Mouse (Mus musculus) cerebellum, adult 9-11 months (tissue): Measurements from ENCODE around the gene Stk24.
"Not testable (repeated sequence)": the region's sequence is repeated elsewhere in the genome, so short reads cannot be mapped to it uniquely, and the experiment has no call there.

Experiments
- DNase-seq: peaks from one replicate; pipeline ENCODE4 v3.0.0; 2022

The Stk24 gene

DNA sequence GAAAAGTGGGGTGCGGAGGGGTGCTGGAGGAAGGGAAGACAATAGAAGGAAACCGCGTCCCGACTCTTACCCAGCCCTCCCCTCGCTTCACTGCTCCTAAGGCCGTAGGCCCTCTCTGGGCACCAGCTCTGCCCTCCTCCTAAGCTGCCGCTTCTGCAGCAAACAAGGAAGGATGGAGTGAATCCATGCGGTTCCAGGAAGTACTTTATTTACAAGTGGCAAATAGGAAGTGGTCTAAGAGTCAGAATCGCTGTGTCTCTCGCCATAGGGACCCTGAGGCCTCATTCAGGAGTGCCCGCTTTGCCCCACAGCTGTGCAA, at the start of gene Stk24:
Gene Stk24 (minus strand): TSS at position 185 of the 319 bp plus-strand sequence.
- no peak for DNase-seq

DNA sequence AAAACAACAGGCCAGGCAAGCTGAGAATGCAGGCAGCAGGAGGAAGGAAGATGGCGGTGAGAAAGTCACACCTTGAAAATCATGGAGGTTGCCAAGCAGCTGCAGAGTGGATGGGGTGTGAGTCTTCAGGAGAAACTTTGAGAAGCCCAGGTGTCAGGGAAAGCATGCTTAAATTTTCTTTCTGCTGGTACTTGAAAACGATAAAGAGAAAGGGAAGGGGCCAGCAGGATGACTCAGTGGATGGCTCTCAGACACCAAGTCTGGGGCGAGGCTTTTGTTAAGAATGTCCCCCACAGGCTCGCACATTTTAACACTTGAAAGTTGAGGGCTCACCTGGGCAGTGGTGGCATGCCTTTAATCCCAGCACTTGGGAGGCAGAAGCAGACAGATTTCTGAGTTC, 48.3 kb upstream of the Stk24 start:
- no peak for DNase-seq

- no peak for DNase-seq
These were observed 46.9 kb upstream of the Stk24 start for GRCm38 (mm10) chr14:121426743-121427142.

DNA sequence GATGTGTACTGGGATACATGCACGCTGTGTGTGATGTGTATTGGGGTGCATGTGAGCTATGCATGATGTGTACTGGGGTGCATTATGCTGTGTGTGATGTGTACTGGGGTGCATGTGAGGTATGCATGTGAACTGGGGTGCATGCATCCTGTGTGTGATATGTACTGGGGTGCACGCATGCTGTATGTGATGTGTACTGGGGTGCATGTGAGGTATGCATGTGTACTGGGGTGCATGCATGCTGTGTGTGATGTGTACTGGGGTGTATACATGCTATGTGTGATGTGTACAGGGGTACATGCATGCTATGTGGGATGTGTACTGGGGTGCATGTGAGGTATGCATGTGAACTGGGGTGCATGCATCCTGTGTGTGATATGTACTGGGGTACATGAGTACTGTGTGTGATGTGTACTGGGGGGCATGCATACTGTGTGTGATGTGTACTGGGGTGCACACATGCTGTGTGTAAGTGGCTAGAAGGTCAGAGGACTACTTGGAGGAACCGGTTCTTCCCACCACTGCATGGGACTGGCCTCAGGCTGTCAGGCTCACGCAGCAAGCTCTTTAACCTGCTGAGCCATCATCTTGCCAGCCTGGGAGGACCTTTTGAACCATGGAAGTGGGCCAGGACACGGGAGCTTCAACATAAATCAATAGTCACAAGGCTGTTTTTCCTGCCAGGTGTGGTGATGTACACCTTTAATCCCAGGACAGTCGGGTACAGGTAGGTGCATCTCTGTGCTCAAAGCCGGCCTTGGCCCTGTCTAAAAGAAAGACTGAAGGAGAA, 45.4 kb upstream of the Stk24 start:
- no peak for DNase-seq

DNA sequence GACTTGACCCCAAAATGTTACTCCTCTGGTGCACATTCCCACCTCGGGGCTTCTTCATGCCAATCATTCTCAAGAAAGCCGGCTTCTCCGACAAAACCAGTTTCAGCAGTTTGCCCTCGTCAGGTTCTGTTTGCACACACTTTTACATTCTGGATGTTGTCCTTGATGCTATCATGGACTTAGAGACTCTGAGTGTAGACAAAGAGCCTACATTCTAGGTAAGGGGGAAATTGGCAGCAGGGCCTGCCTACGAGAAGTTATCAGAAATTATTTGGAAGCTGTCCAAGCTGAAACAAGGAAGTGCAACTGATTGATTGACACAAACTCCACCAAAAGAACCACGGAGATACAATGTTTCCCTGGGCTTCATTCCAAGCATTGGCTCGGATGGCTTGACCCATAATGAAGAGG, 43.5 kb upstream of the Stk24 start:
- DNase-seq = no peak

DNA sequence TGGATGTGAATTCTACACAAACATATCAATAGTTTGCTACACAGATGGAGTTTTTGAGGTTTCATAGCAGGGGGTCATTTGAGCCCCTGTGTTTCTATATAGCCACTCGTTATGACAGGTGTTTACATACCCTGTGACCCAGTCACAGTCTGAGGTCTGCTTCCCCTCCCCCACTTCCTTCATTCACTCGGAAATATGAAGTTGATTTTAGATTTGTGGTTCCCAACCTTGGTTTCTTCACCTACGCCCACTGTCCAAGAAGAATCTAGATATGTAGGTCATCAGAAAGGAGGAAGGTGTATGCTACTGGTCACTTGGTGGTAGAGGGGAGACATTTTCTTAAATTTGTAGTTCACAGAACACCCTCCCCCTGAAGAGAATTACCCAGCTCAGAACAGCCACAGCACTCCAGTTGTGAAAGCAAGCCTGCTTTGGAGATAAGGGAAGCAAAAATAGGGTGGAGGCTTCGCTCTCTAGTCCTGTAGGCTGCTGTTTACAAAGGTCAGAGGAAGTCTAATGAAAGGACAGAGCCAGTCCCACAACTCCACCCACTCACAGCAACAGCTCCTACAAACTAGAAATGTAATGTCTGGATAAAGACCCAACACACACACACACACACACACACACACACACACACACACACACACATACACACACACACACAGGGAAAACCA, 43.0 kb upstream of the Stk24 start:
- DNase-seq = no peak

DNA sequence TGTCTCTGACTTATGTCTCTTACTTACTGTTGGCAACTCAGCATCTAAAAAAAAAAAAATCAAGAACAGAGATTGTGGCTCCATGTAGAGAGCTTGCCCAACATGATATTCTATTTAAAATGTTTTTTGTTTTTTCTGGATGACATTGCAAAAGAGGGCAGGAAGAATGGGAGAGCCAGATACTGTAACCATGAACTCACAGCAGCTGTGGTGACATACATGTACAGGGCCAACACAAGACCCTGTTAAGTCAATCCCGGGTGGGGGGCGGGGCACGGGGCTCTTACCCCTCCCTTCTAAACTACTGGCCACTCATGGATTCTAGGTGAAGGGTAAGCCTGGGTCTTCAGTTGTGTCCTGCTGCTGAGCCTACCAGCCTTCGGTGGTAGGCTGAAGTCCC, 42.2 kb upstream of the Stk24 start:
- DNase-seq = no peak

- DNase-seq = no peak
These were observed 37.8 kb upstream of the Stk24 start for GRCm38 (mm10) chr14:121417594-121417993.

DNA sequence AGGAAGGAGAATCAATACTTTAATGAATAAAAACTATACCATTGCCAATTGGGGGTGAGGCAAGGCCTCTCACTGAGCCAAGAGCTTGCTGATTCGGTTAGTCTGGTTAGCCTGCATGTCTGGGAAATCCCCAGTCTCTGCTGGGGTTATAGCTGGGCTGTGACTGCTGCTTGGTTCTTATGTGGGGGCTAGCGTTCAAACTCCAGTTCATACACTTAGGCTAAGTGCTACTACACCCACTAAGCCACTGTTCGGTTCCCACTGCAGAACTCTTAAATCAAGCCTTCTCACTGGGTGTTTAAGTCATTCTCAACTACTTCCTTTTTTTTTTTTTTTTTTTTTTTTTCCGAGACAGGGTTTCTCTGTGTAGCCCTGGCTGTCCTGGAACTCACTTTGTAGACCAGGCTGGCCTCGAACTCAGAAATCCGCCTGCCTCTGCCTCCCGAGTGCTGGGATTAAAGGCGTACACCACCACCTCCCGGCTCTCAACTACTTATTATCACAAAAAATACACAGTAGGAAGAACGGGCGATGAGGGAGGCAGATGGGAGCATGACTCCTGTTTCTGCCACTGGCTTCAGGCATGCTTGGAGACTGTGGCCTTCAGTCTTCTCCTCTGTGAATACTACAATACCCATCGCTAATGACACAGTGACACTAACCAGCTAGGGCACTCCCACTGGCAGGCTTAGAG, 37.0 kb upstream of the Stk24 start:
- DNase-seq = no peak

GRCm38 (mm10) chr14:121414635-121415241, 34.9 kb upstream of the Stk24 start:
- no peak for DNase-seq

DNA sequence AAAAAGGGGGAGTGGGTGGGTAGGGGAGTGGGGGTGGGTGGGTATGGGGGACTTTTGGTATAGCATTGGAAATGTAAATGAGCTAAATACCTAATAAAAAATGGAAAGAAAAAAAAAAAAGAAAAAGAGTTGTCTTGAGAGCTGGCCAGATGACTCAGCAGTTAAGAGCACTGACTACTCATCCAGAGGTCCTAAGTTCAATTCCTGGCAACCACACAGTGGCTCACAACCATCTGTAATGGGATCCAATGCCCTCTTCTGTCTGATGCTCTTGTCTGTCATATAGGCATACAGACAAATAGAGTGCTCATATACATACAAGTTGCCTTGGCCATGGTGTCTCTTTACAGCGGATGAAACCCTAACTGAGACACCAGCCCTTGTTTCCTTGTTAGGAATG, 33.9 kb upstream of the Stk24 start:
- not testable (repeated sequence) for DNase-seq

- DNase-seq = no peak
These were observed 29.1 kb upstream of the Stk24 start for GRCm38 (mm10) chr14:121408944-121409343.

GRCm38 (mm10) chr14:121406943-121407342, 27.1 kb upstream of the Stk24 start:
- no peak for DNase-seq

DNA sequence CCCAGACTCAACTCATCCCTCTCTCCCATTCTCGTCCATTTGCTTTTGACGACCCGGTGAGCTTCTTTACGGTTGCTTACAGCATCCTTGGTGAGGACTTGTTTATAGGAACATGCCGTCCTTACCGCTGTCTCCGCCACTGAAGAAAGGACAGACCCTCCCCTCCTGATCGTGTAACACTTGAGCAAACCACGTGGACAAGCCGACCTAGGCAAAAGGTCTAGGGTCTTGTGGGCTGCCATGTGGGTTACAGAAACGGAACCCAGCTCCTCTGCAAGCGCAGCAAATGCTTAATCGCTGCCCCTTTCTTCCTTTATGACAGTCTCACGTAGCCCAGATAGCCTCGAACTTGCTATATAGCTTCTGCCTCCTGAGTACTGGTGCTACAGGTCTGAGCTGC, 25.7 kb upstream of the Stk24 start:
- DNase-seq = no peak

DNA sequence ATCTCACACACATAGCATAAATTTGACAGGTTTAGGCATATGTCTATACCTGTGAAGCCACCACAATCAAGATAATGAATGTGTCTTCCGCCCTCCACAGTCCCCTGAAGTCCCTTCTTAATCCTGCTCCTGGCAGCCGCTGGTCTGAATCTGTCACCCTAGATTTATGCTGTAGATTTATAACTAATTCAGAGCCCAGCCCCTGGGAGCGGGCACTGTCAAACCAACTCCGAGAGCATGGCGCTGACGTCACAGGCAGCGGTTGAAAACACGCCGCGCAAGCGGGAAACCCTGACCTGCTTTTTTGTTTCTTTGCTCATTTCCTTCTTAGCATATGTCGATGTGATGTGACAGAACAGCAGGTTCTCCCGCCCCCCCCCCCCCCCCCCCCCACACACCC, 25.3 kb upstream of the Stk24 start:
- no peak for DNase-seq

GRCm38 (mm10) chr14:121399676-121400075, 19.9 kb upstream of the Stk24 start:
- DNase-seq = no peak

DNA sequence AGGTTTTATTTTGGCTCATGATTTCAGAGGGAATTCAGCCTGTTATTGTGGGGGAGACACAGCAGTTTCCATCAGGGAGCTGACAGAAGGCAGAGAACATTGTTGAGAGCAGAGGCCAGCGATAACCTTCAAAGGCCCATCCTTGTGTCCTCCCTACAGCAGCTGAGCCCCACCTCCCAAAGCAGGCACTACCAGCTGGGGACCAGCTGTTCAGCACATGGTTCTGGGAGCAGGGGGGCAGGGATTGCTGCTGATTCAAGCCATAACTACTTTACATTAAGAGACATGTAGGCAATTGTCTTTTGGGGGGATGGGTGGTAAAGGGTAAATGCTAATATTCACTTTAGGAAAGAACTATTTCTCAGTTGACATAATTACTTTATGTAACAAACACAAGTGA, 17.7 kb upstream of the Stk24 start:
- no peak for DNase-seq

GRCm38 (mm10) chr14:121395125-121395524, 15.3 kb upstream of the Stk24 start:
- no peak for DNase-seq

GRCm38 (mm10) chr14:121391927-121392326, 12.1 kb upstream of the Stk24 start:
- DNase-seq = peak; percentile 31

GRCm38 (mm10) chr14:121387760-121388159, 7.9 kb upstream of the Stk24 start:
- DNase-seq = no peak

GRCm38 (mm10) chr14:121385440-121385839, 5.6 kb upstream of the Stk24 start:
- DNase-seq = no peak

DNA sequence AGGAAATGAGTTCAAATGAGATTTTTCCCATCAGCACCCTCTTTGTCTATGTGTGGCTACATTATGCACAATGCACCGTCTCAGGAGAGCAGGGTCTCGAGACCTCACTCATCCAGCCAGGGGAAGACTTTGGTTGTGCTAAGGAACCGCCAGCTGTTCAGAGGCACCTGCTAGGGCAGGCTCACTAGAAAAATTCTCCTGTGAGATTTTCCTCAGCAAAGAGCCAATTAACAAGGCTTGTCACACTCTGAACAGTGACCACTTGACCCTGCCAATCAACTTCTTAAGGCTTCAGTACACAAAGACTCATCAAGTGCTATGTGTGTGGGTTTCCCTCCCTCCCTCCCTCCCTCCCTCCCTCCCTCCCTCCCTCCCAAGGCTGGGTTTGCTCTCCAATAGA, 4.0 kb upstream of the Stk24 start:
- no peak for DNase-seq

- peak; percentile 68 for DNase-seq
These were observed 540 bp downstream of the Stk24 start for GRCm38 (mm10) chr14:121379116-121379826.
